Mouse (Mus musculus): ENCODE results near the gene Zc3h7a. TPM values are rescaled to one million over a fixed set of nuclear protein-coding genes. Genes with fewer than 3 reads are reported as not detected.

The Zc3h7a gene
- 71.0 TPM for polyA plus RNA-seq (2015; fragmentation: Illumina TruSeq; extraction: RNeasy Lipid Tissue Mini Kit (QIAGEN cat#74804); ENCODE audit: insufficient read depth, low read depth, low replicate concordance)

GRCm38 (mm10) chr16:11176208-11176883 lies at the start of gene Zc3h7a:
Gene Zc3h7a (minus strand): TSS chr16:11176393.

GRCm38 (mm10) chr16:11202571-11203554 lies 26.7 kb upstream of the Zc3h7a start, which contains the start of gene Rsl1d1:
Gene Rsl1d1 (minus strand): TSS chr16:11203331.

GRCm38 (mm10) chr16:11134348-11135344 lies 41.5 kb downstream of the Zc3h7a start, which contains the start of gene Txndc11:
Gene Txndc11 (minus strand): TSS chr16:11134650.

Other genes starting within 250 kb of the Zc3h7a start
- 4.3 TPM for gene Snn, start 115.4 kb downstream of the Zc3h7a start, polyA plus RNA-seq (2015; fragmentation: Illumina TruSeq; extraction: RNeasy Lipid Tissue Mini Kit (QIAGEN cat#74804); ENCODE audit: insufficient read depth, low read depth, low replicate concordance)
- 19.8 TPM for gene Litaf, start 110.2 kb downstream of the Zc3h7a start, polyA plus RNA-seq (2015; fragmentation: Illumina TruSeq; extraction: RNeasy Lipid Tissue Mini Kit (QIAGEN cat#74804); ENCODE audit: insufficient read depth, low read depth, low replicate concordance)
- 28.1 TPM for gene Txndc11, start 41.7 kb downstream of the Zc3h7a start, polyA plus RNA-seq (2015; fragmentation: Illumina TruSeq; extraction: RNeasy Lipid Tissue Mini Kit (QIAGEN cat#74804); ENCODE audit: insufficient read depth, low read depth, low replicate concordance)
- gene Rsl1d1, start 26.9 kb upstream of the Zc3h7a start, polyA plus RNA-seq (2015; fragmentation: Illumina TruSeq; extraction: RNeasy Lipid Tissue Mini Kit (QIAGEN cat#74804); ENCODE audit: insufficient read depth, low read depth, low replicate concordance): 17.1 TPM
- 21.2 TPM for gene Gspt1, start 77.9 kb upstream of the Zc3h7a start, polyA plus RNA-seq (2015; fragmentation: Illumina TruSeq; extraction: RNeasy Lipid Tissue Mini Kit (QIAGEN cat#74804); ENCODE audit: insufficient read depth, low read depth, low replicate concordance)
- gene Tnfrsf17, start 137.4 kb upstream of the Zc3h7a start, polyA plus RNA-seq (2015; fragmentation: Illumina TruSeq; extraction: RNeasy Lipid Tissue Mini Kit (QIAGEN cat#74804); ENCODE audit: insufficient read depth, low read depth, low replicate concordance): not detected
- 1.1 TPM for gene Snx29, start 146.5 kb upstream of the Zc3h7a start, polyA plus RNA-seq (2015; fragmentation: Illumina TruSeq; extraction: RNeasy Lipid Tissue Mini Kit (QIAGEN cat#74804); ENCODE audit: insufficient read depth, low read depth, low replicate concordance)

All from pancreas, adult 10 weeks (tissue).